Mouse (Mus musculus): ENCODE measurements around the gene Olfr186. TPM values are rescaled to one million over a fixed set of nuclear protein-coding genes. Genes with fewer than 3 reads are reported as not detected.
"Not testable (repeated sequence)": the region's sequence is repeated elsewhere in the genome, so short reads cannot be mapped to it uniquely, and the experiment has no call there.

Gene Olfr186
- not detected in 2 replicates for polyA plus RNA-seq (2014; fragmentation: Nextera tagmentation; extraction: Ambion mirVana)

DNA sequence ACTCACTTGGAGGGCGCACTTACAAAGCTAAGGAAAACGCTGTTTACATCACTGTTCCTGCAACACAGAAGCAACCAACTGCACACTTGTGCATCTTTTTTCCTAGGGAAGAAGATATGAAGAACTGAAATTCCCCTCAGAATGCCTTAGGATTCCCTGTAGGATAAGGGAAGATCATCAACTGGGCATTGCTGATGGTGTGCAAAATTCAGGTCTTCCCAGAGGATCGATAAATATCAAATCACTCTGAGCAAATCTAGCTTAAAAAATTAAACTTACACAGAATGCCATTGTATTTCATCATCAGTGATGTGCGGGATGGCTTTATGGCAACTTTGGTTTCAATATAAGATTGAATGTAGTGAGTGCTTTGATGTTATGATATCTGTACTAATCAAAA lies at the start of gene Olfr186:
TSS of gene Olfr186 (minus strand) at position 101 of the 400 bp plus-strand sequence.
- H3K9ac ChIP-seq (ENCODE audit: low read depth, low read length), result no peak within 1 kb of the TSS
- no peaks in the 10 kb centered on the region for H3K4me1 ChIP-seq (ENCODE audit: control insufficient read depth, insufficient read depth, low read length)

GRCm38 (mm10) chr16:59077905-59078304 lies 47.8 kb upstream of the Olfr186 start, which contains the start of gene Olfr190:
Olfr190 (minus strand) TSS chr16:59078005.
- no peaks in the 10 kb centered on the region for H3K36me3 ChIP-seq (ENCODE audit: control insufficient read depth, insufficient read depth, low read length)
- no peaks in the 10 kb centered on the region for H3K4me1 ChIP-seq (ENCODE audit: control insufficient read depth, insufficient read depth, low read length)
- H3K27me3 ChIP-seq (ENCODE audit: control insufficient read depth, insufficient read depth, low read length), result no peaks in the 10 kb centered on the region
- no peak within 1 kb of the TSS for H3K27ac ChIP-seq (ENCODE audit: low read depth, low read length)
- no peak for ATAC-seq (ENCODE audit: low FRiP score, low TSS enrichment)
- H3K4me2 ChIP-seq (replicated peaks; ENCODE audit: low read depth, low read length), result no peak within 1 kb of the TSS
- no peaks in the 10 kb centered on the region for H3K9me3 ChIP-seq (ENCODE audit: control insufficient read depth, low read length)
- H3K9ac ChIP-seq (ENCODE audit: low read depth, low read length), result no peak within 1 kb of the TSS
- WGBS, result 90% methylated on average over 5 of the region's 5 CpGs
- H3K4me3 ChIP-seq (ENCODE audit: low read length), result no peak within 1 kb of the TSS

More for the DNA sequence above, at the start of gene Olfr186:
- no peak for ATAC-seq (ENCODE audit: low FRiP score, low TSS enrichment)
- no peaks in the 10 kb centered on the region for H3K27me3 ChIP-seq (ENCODE audit: control insufficient read depth, insufficient read depth, low read length)
- no peak within 1 kb of the TSS for H3K4me2 ChIP-seq (replicated peaks; ENCODE audit: low read depth, low read length)
- H3K9me3 ChIP-seq (ENCODE audit: control insufficient read depth, low read length), result no peaks in the 10 kb centered on the region
- no peaks in the 10 kb centered on the region for H3K36me3 ChIP-seq (ENCODE audit: control insufficient read depth, insufficient read depth, low read length)
- no peak within 1 kb of the TSS for H3K27ac ChIP-seq (ENCODE audit: low read depth, low read length)
- H3K4me3 ChIP-seq (ENCODE audit: low read length), result no peak within 1 kb of the TSS
- WGBS, result 89% methylated on average over 4 of the region's 4 CpGs

DNA sequence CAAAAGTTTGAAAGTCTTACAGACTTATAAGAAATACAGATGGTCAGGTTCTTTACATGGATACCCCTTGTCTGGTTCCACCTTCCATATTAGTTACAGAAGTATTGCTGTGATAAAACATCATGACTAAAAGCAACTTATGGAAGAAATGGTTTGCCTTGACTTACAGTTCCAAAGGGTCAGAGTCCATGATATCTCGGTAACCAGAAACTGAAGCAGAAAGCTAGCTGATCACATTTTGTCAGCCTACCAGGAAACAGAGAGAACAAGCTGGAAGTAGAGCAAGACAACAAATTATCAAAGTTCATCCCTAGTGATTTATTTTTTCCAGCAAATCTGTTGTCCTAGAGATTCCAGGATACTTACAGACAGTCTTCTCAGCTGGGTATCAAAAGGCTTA lies 43.4 kb upstream of the Olfr186 start:
- no peak overlapping the region for H3K4me3 ChIP-seq (ENCODE audit: low read length)
- no peak for ATAC-seq (ENCODE audit: low FRiP score, low TSS enrichment)
- no peak overlapping the region for H3K27ac ChIP-seq (ENCODE audit: low read depth, low read length)
- WGBS, result 75% methylated on average over 1 of the region's 1 CpGs
- H3K27me3 ChIP-seq (ENCODE audit: control insufficient read depth, insufficient read depth, low read length), result no peaks in the 10 kb centered on the region
- H3K4me2 ChIP-seq (replicated peaks; ENCODE audit: low read depth, low read length), result no peak overlapping the region
- H3K36me3 ChIP-seq (ENCODE audit: control insufficient read depth, insufficient read depth, low read length), result no peaks in the 10 kb centered on the region
- no peak overlapping the region for H3K9ac ChIP-seq (ENCODE audit: low read depth, low read length)
- H3K9me3 ChIP-seq (ENCODE audit: control insufficient read depth, low read length), result no peaks in the 10 kb centered on the region
- H3K4me1 ChIP-seq (ENCODE audit: control insufficient read depth, insufficient read depth, low read length), result no peaks in the 10 kb centered on the region

DNA sequence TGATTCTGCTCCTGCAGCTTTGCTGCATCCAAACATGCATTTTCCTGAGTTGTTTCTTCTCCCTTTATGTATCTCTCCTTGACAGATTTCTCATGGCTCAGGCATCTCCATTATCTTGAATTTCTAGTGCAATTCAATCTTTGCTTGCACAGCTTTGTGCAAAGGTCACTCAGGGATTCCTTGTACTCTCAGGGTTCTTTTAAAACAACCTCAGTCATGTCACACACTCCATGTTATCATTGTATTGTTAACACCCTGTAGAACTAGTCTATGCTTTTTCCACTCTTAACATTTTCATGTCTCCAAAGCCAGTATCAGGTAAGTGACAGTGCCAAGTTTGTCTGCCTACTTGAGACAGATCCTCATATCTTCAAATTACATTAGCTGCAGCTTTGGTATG lies 41.7 kb upstream of the Olfr186 start:
- H3K4me2 ChIP-seq (replicated peaks; ENCODE audit: low read depth, low read length), result no peak overlapping the region
- H3K4me1 ChIP-seq (ENCODE audit: control insufficient read depth, insufficient read depth, low read length), result no peaks in the 10 kb centered on the region
- ATAC-seq (ENCODE audit: low FRiP score, low TSS enrichment), result no peak
- H3K9me3 ChIP-seq (ENCODE audit: control insufficient read depth, low read length), result no peaks in the 10 kb centered on the region
- H3K27me3 ChIP-seq (ENCODE audit: control insufficient read depth, insufficient read depth, low read length), result no peaks in the 10 kb centered on the region
- no peak overlapping the region for H3K9ac ChIP-seq (ENCODE audit: low read depth, low read length)
- no peak overlapping the region for H3K4me3 ChIP-seq (ENCODE audit: low read length)
- H3K36me3 ChIP-seq (ENCODE audit: control insufficient read depth, insufficient read depth, low read length), result no peaks in the 10 kb centered on the region
- H3K27ac ChIP-seq (ENCODE audit: low read depth, low read length), result no peak overlapping the region

GRCm38 (mm10) chr16:59062411-59062810 lies 32.3 kb upstream of the Olfr186 start:
- H3K27me3 ChIP-seq (ENCODE audit: control insufficient read depth, insufficient read depth, low read length); H3K4me1 ChIP-seq (ENCODE audit: control insufficient read depth, insufficient read depth, low read length); H3K9me3 ChIP-seq (ENCODE audit: control insufficient read depth, low read length); H3K36me3 ChIP-seq (ENCODE audit: control insufficient read depth, insufficient read depth, low read length); H3K27ac ChIP-seq (ENCODE audit: low read depth, low read length); H3K4me3 ChIP-seq (ENCODE audit: low read length); ATAC-seq (ENCODE audit: low FRiP score, low TSS enrichment); H3K9ac ChIP-seq (ENCODE audit: low read depth, low read length); H3K4me2 ChIP-seq (replicated peaks; ENCODE audit: low read depth, low read length): not testable (repeated sequence)
- WGBS, result 69% methylated on average over 3 of the region's 3 CpGs

DNA sequence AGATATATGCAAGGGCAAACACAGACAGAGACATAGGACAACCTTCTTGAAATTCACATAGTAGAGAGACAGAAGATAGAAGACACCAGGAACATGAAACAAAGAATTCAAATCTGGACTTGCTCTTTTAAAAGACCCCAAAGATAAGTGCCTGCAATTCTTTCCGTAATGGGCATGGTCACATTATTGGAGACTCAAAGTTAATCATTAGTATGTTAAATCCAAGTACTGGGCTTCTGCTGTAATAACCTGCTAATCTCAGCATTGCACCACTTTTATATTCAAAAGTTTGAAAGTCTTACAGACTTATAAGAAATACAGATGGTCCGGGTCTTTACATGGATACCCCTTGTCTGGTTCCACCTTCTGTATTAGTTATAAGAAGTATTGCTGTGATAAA lies 19.2 kb upstream of the Olfr186 start:
- H3K4me3 ChIP-seq (ENCODE audit: low read length); H3K27me3 ChIP-seq (ENCODE audit: control insufficient read depth, insufficient read depth, low read length); H3K4me1 ChIP-seq (ENCODE audit: control insufficient read depth, insufficient read depth, low read length); H3K27ac ChIP-seq (ENCODE audit: low read depth, low read length); H3K4me2 ChIP-seq (replicated peaks; ENCODE audit: low read depth, low read length); H3K9me3 ChIP-seq (ENCODE audit: control insufficient read depth, low read length); ATAC-seq (ENCODE audit: low FRiP score, low TSS enrichment); H3K36me3 ChIP-seq (ENCODE audit: control insufficient read depth, insufficient read depth, low read length); H3K9ac ChIP-seq (ENCODE audit: low read depth, low read length): not testable (repeated sequence)
- WGBS, result 92% methylated on average over 2 of the region's 2 CpGs

DNA sequence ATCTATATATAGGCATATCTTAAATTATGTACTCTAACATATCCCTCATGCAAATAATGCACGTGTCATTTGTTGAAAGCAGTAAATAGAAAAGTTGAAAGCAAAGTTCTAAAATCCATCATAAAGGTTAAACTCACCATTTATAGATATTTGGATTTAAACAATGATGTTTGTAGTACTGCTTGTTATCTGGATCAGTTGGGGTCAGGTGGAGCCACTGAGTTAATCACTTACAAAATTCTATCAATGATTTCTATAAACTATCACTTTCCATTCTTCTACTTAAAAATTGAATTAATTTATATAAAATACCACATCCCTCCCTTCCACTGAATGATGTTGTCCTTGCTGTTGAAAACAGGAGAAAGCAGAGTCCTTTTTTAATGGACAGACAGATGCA lies 18.8 kb upstream of the Olfr186 start:
- H3K9ac ChIP-seq (ENCODE audit: low read depth, low read length), result no peak overlapping the region
- H3K4me1 ChIP-seq (ENCODE audit: control insufficient read depth, insufficient read depth, low read length), result no peaks in the 10 kb centered on the region
- H3K4me2 ChIP-seq (replicated peaks; ENCODE audit: low read depth, low read length), result no peak overlapping the region
- no peaks in the 10 kb centered on the region for H3K9me3 ChIP-seq (ENCODE audit: control insufficient read depth, low read length)
- 73% methylated on average over 1 of the region's 1 CpGs for WGBS
- no peak overlapping the region for H3K27ac ChIP-seq (ENCODE audit: low read depth, low read length)
- no peak for ATAC-seq (ENCODE audit: low FRiP score, low TSS enrichment)
- H3K36me3 ChIP-seq (ENCODE audit: control insufficient read depth, insufficient read depth, low read length), result no peaks in the 10 kb centered on the region
- no peak overlapping the region for H3K4me3 ChIP-seq (ENCODE audit: low read length)
- no peaks in the 10 kb centered on the region for H3K27me3 ChIP-seq (ENCODE audit: control insufficient read depth, insufficient read depth, low read length)

DNA sequence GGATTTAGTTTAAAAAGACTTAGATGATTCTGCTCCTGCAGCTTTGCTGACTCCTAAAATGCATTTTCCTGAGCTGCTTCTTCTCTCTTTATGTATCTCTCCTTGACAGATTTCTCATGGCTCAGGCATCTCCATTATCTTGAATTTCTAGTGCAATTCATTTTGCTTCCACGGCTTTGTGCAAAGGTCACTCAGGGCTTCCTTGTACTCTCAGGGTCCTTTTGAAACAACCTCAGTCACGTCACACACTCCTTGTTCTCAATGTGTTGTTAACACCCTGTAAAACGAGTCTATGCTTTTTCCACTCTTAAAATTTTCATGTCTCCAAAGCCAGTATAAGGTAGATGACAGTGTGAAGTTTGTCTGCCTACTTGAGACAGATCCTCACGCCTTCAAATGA lies 17.5 kb upstream of the Olfr186 start:
- no peak overlapping the region for H3K4me3 ChIP-seq (ENCODE audit: low read length)
- H3K27me3 ChIP-seq (ENCODE audit: control insufficient read depth, insufficient read depth, low read length), result no peaks in the 10 kb centered on the region
- no peaks in the 10 kb centered on the region for H3K4me1 ChIP-seq (ENCODE audit: control insufficient read depth, insufficient read depth, low read length)
- no peaks in the 10 kb centered on the region for H3K9me3 ChIP-seq (ENCODE audit: control insufficient read depth, low read length)
- H3K27ac ChIP-seq (ENCODE audit: low read depth, low read length), result no peak overlapping the region
- no peaks in the 10 kb centered on the region for H3K36me3 ChIP-seq (ENCODE audit: control insufficient read depth, insufficient read depth, low read length)
- ATAC-seq (ENCODE audit: low FRiP score, low TSS enrichment), result no peak
- 74% methylated on average over 4 of the region's 4 CpGs for WGBS
- no peak overlapping the region for H3K4me2 ChIP-seq (replicated peaks; ENCODE audit: low read depth, low read length)
- no peak overlapping the region for H3K9ac ChIP-seq (ENCODE audit: low read depth, low read length)

DNA sequence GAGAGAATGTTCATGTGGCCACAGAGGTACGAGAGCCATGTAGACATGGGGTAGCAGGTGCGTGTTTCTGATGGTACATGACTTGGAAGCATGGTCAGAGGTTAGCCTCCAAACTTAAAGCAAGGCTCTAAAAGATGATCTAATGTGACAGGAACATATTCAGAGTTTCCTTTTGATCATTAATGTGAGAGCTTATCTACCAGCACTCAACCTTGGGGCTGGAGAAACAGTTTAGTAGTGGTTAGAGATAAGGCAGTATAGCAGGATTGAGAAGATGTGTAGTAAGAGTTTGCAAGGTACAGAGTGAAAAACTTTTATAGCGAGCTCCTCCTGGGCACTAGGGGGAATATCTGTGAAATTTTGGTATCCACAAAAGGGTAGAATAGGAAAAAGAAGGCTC lies 15.7 kb upstream of the Olfr186 start:
- H3K4me1 ChIP-seq (ENCODE audit: control insufficient read depth, insufficient read depth, low read length), result no peaks in the 10 kb centered on the region

DNA sequence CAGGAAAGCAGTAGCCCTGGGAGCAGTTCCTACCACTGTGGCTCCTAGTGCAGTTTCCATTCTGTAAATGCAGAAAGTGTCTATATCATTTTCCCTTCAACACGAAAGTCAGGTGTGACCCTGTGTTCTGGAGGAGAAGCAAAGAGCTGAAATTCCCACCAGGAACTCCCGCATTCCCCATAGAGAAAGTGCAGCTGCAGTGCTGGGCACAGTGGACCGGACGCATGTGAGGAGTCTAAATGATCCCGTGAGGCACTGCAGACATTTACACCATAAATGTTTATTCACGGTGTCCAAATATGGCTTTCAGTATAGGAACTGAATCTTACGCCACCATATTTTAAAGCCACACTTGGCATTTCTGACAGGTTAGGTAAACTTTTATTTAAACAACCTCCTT lies 9.6 kb upstream of the Olfr186 start, which contains the start of gene Olfr187:
TSS of gene Olfr187 (minus strand) at position 58 of the 400 bp plus-strand sequence.
- H3K4me3 ChIP-seq (ENCODE audit: low read length), result no peak within 1 kb of the TSS
- H3K4me2 ChIP-seq (replicated peaks; ENCODE audit: low read depth, low read length), result no peak within 1 kb of the TSS
- no peak for ATAC-seq (ENCODE audit: low FRiP score, low TSS enrichment)
- H3K36me3 ChIP-seq (ENCODE audit: control insufficient read depth, insufficient read depth, low read length), result no peaks in the 10 kb centered on the region
- H3K27ac ChIP-seq (ENCODE audit: low read depth, low read length), result no peak within 1 kb of the TSS
- H3K27me3 ChIP-seq (ENCODE audit: control insufficient read depth, insufficient read depth, low read length), result no peaks in the 10 kb centered on the region
- no peak within 1 kb of the TSS for H3K9ac ChIP-seq (ENCODE audit: low read depth, low read length)
- no peaks in the 10 kb centered on the region for H3K4me1 ChIP-seq (ENCODE audit: control insufficient read depth, insufficient read depth, low read length)
- 81% methylated on average over 7 of the region's 7 CpGs for WGBS
- H3K9me3 ChIP-seq (ENCODE audit: control insufficient read depth, low read length), result no peaks in the 10 kb centered on the region

More for the DNA sequence above, 15.7 kb upstream of the Olfr186 start:
- no peak overlapping the region for H3K9ac ChIP-seq (ENCODE audit: low read depth, low read length)
- no peak overlapping the region for H3K4me3 ChIP-seq (ENCODE audit: low read length)
- WGBS, result 80% methylated on average over 3 of the region's 3 CpGs
- no peak overlapping the region for H3K27ac ChIP-seq (ENCODE audit: low read depth, low read length)
- H3K4me2 ChIP-seq (replicated peaks; ENCODE audit: low read depth, low read length), result no peak overlapping the region
- H3K27me3 ChIP-seq (ENCODE audit: control insufficient read depth, insufficient read depth, low read length), result no peaks in the 10 kb centered on the region
- H3K9me3 ChIP-seq (ENCODE audit: control insufficient read depth, low read length), result no peaks in the 10 kb centered on the region
- H3K36me3 ChIP-seq (ENCODE audit: control insufficient read depth, insufficient read depth, low read length), result no peaks in the 10 kb centered on the region
- no peak for ATAC-seq (ENCODE audit: low FRiP score, low TSS enrichment)

All from kidney, embryonic 14.5 days (tissue).